Mouse (Mus musculus): ENCODE measurements at regions not wholly inside any gene's neighbourhood (a gene's known extent, or its start where the extent isn't known, plus 50 kb on each side); places are given as distances from the start of the nearest gene placed in this dataset.

DNA sequence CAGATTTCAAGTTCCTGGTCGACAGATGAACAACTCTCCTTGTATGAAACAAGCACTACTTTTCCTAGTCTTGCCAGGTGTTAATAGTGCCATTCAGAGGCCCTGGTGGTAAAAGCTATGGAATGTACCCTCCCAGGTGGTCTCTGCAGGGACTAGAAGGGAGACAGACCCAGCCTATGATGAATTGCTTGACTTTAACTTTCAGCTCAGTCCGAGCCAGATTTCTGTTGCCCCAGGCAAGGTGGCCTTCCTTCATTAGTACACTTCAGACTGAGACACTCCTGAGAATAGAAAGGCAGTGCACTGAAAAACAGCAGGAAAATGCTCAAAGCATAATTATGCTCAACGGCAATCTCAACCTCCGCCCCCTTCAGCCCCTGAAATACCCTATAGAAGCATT is 450.8 kb upstream of the Klf12 start:
- TF ChIP-seq EP300 (IDR thresholded peaks at IDR 0.05), result no peak
- no peak for TF ChIP-seq CTCF (IDR thresholded peaks at IDR 0.05)

All from lung, postnatal 0 days (tissue).